Mouse (Mus musculus) lung, embryonic 16.5 days (tissue): Measurements from ENCODE around the gene Tenm2. TPM values are rescaled to one million over a fixed set of nuclear protein-coding genes. Genes with fewer than 3 reads are reported as not detected.

Source experiments
- ATAC-seq: fragments of 200-750 bp; cut with Nextera tagmentation; 2 replicates; pipeline ENCODE4 v1.8.0; 2017; ENCODE audit warnings: low read depth, mild to moderate bottlenecking, moderate library complexity
- H3K27ac ChIP-seq: fragments of 300-500 bp; sonication (generic); 2 replicates; pipeline ENCODE4 v1.5.1; 2014; ENCODE audit warnings: mild to moderate bottlenecking, control low read depth, low read length
- H3K27me3 ChIP-seq: fragments of 300-500 bp; sonication (generic); 2 replicates; pipeline ENCODE4 v1.6.1; 2014; ENCODE audit warnings: low read depth, low read length, mixed read lengths; ENCODE audit not compliant: control insufficient read depth, insufficient read depth
- H3K36me3 ChIP-seq: fragments of 300-500 bp; sonication (generic); 2 replicates; pipeline ENCODE4 v1.6.1; 2014; ENCODE audit warnings: low read length; ENCODE audit not compliant: control insufficient read depth, insufficient read depth
- H3K4me1 ChIP-seq: fragments of 300-500 bp; sonication (generic); replicated peaks from 2 replicates; pipeline ENCODE4 v1.6.1; 2014; ENCODE audit warnings: low read length, mixed read lengths; ENCODE audit not compliant: control insufficient read depth, insufficient read depth
- H3K4me2 ChIP-seq: fragments of 300-500 bp; sonication (generic); 2 replicates; pipeline ENCODE4 v1.6.1; 2014; ENCODE audit warnings: low read depth, low read length, control low read depth
- H3K4me3 ChIP-seq: fragments of 300-500 bp; sonication (generic); 2 replicates; pipeline ENCODE4 v1.5.1; 2014; ENCODE audit warnings: mild to moderate bottlenecking, low read length, control low read depth
- H3K9ac ChIP-seq: fragments of 300-500 bp; sonication (generic); 2 replicates; pipeline ENCODE4 v1.6.1; 2014; ENCODE audit warnings: low read length, control low read depth
- H3K9me3 ChIP-seq: fragments of 300-500 bp; sonication (generic); 2 replicates; pipeline ENCODE4 v1.6.1; 2016; ENCODE audit warnings: low read length; ENCODE audit not compliant: control insufficient read depth
- whole genome bisulfite sequencing: fragments of 180-500 bp; shearing (Covaris S2); extraction: QIAGEN DNeasy Blood & Tissue Kit; methylation state at CpG from one replicate; pipeline ENCODE4 v1.1.7; 2014; 5-methylcytosine and 5-hydroxymethylcytosine counted together
- polyA plus RNA-seq: library from polyadenylated mRNA; unstranded; fragments of >200 nt; fragmentation: Nextera tagmentation; extraction: Ambion mirVana; gene quantifications from 2 replicates; pipeline ENCODE4 v1.2.1, GENCODE M21; 2015

Tenm2 gene
- polyA plus RNA-seq, 1 experiment from 2014 or later, result 0.24 TPM

GRCm38 (mm10) chr11:36443821-36444220, 791.9 kb downstream of the Tenm2 start:
- Histone ChIP-seq H3K9ac (no peak overlapping the region), H3K4me2 (no peak overlapping the region), H3K36me3 (no peaks in the 10 kb centered on the region), H3K27me3 (no peaks in the 10 kb centered on the region), H3K9me3 (no peaks in the 10 kb centered on the region), H3K27ac (no peak overlapping the region), H3K4me3 (no peak overlapping the region), H3K4me1 (no peaks in the 10 kb centered on the region)
- ATAC-seq, result no peak
- WGBS, result 86% methylated on average over 7 of the region's 7 CpGs

GRCm38 (mm10) chr11:36441801-36442200, 794.0 kb downstream of the Tenm2 start:
- no peak for ATAC-seq
- Histone ChIP-seq H3K9ac (no peak overlapping the region), H3K4me3 (no peak overlapping the region), H3K9me3 (no peaks in the 10 kb centered on the region), H3K27me3 (no peaks in the 10 kb centered on the region), H3K4me1 (no peaks in the 10 kb centered on the region), H3K36me3 (no peaks in the 10 kb centered on the region), H3K27ac (no peak overlapping the region), H3K4me2 (no peak overlapping the region)
- WGBS, result 32% methylated on average over 6 of the region's 6 CpGs

GRCm38 (mm10) chr11:36436251-36436650, 799.5 kb downstream of the Tenm2 start:
- Histone ChIP-seq H3K27me3 (no peaks in the 10 kb centered on the region), H3K4me1 (no peaks in the 10 kb centered on the region), H3K27ac (no peak overlapping the region), H3K4me2 (no peak overlapping the region), H3K9me3 (no peaks in the 10 kb centered on the region), H3K36me3 (no peaks in the 10 kb centered on the region), H3K9ac (no peak overlapping the region), H3K4me3 (no peak overlapping the region)
- 26% methylated on average over 8 of the region's 8 CpGs for WGBS
- ATAC-seq, result no peak

GRCm38 (mm10) chr11:36428947-36429346, 806.8 kb downstream of the Tenm2 start:
- no peaks in the 10 kb centered on the region for H3K9me3 ChIP-seq
- ATAC-seq, result no peak
- 46% methylated on average over 5 of the region's 5 CpGs for WGBS
- H3K9ac ChIP-seq, result no peak overlapping the region
- H3K36me3 ChIP-seq, result no peaks in the 10 kb centered on the region
- H3K4me1 ChIP-seq, result no peaks in the 10 kb centered on the region
- no peaks in the 10 kb centered on the region for H3K27me3 ChIP-seq
- no peak overlapping the region for H3K4me3 ChIP-seq
- no peak overlapping the region for H3K4me2 ChIP-seq
- no peak overlapping the region for H3K27ac ChIP-seq

GRCm38 (mm10) chr11:36424959-36425358, 810.8 kb downstream of the Tenm2 start:
- no peak overlapping the region for H3K4me3 ChIP-seq
- 61% methylated on average over 3 of the region's 3 CpGs for WGBS
- no peaks in the 10 kb centered on the region for H3K36me3 ChIP-seq
- H3K4me1 ChIP-seq, result no peaks in the 10 kb centered on the region
- H3K27me3 ChIP-seq, result no peaks in the 10 kb centered on the region
- H3K9me3 ChIP-seq, result no peaks in the 10 kb centered on the region
- ATAC-seq, result no peak
- no peak overlapping the region for H3K4me2 ChIP-seq
- H3K9ac ChIP-seq, result no peak overlapping the region
- no peak overlapping the region for H3K27ac ChIP-seq

- Histone ChIP-seq H3K9me3 (no peaks in the 10 kb centered on the region), H3K36me3 (no peaks in the 10 kb centered on the region), H3K27ac (no peak overlapping the region), H3K4me1 (no peaks in the 10 kb centered on the region), H3K4me2 (no peak overlapping the region), H3K9ac (no peak overlapping the region), H3K27me3 (no peaks in the 10 kb centered on the region), H3K4me3 (no peak overlapping the region)
- no peak for ATAC-seq
- 76% methylated on average over 7 of the region's 7 CpGs for WGBS
These were observed 815.7 kb downstream of the Tenm2 start for GRCm38 (mm10) chr11:36420047-36420446.

- ATAC-seq, result no peak
- H3K4me3 ChIP-seq, result no peak overlapping the region
- 71% methylated on average over 7 of the region's 7 CpGs for WGBS
- H3K4me1 ChIP-seq, result no peaks in the 10 kb centered on the region
- no peaks in the 10 kb centered on the region for H3K27me3 ChIP-seq
- H3K9ac ChIP-seq, result no peak overlapping the region
- H3K36me3 ChIP-seq, result no peaks in the 10 kb centered on the region
- H3K4me2 ChIP-seq, result no peak overlapping the region
- H3K27ac ChIP-seq, result no peak overlapping the region
- H3K9me3 ChIP-seq, result no peaks in the 10 kb centered on the region
These were observed 820.5 kb downstream of the Tenm2 start for GRCm38 (mm10) chr11:36415244-36415643.

- Histone ChIP-seq H3K27me3 (no peaks in the 10 kb centered on the region), H3K9me3 (no peaks in the 10 kb centered on the region), H3K9ac (no peak overlapping the region), H3K4me3 (no peak overlapping the region), H3K36me3 (no peaks in the 10 kb centered on the region), H3K4me1 (no peaks in the 10 kb centered on the region), H3K4me2 (no peak overlapping the region), H3K27ac (no peak overlapping the region)
- WGBS, result 21% methylated on average over 13 of the region's 13 CpGs
- no peak for ATAC-seq
These were observed 824.9 kb downstream of the Tenm2 start for GRCm38 (mm10) chr11:36410881-36411280.

- Histone ChIP-seq H3K27ac (no peak overlapping the region), H3K36me3 (no peaks in the 10 kb centered on the region), H3K9ac (no peak overlapping the region), H3K4me3 (no peak overlapping the region), H3K4me1 (no peaks in the 10 kb centered on the region), H3K4me2 (no peak overlapping the region), H3K27me3 (no peaks in the 10 kb centered on the region), H3K9me3 (no peaks in the 10 kb centered on the region; the same call in 1 of the 2 replicates)
- 46% methylated on average over 12 of the region's 12 CpGs for WGBS
- ATAC-seq, result no peak
These were observed 839.7 kb downstream of the Tenm2 start for GRCm38 (mm10) chr11:36395803-36396710.
